Mouse (Mus musculus): ENCODE data around the gene Ptprd. TPM values are rescaled to one million over a fixed set of nuclear protein-coding genes. Genes with fewer than 3 reads are reported as not detected.

The Ptprd gene
- polyA plus RNA-seq, 2 experiments, result 48.6 to 50.4 TPM

GRCm38 (mm10) chr4:76344059-76344458 is 1867.7 kb downstream of the Ptprd start:
- Histone ChIP-seq H3K27ac (replicated peaks; ENCODE audit: low read depth, low read length) (no peak overlapping the region), H3K36me3 (ENCODE audit: control insufficient read depth, insufficient read depth, low read length) (no peaks in the 10 kb centered on the region), H3K27me3 (ENCODE audit: control insufficient read depth, insufficient read depth, low read length) (no peaks in the 10 kb centered on the region), H3K4me2 (replicated peaks; ENCODE audit: low read depth, low read length, severe bottlenecking) (no peak overlapping the region), H3K9me3 (ENCODE audit: control insufficient read depth, low read length) (no peaks in the 10 kb centered on the region), H3K4me1 (ENCODE audit: control insufficient read depth, insufficient read depth, low read length) (no peaks in the 10 kb centered on the region), H3K9ac (ENCODE audit: low read depth, low read length, severe bottlenecking) (no peak overlapping the region), H3K4me3 (replicated peaks; ENCODE audit: low read length) (no peak overlapping the region)
- DNase-seq (ENCODE audit: low spot score) (no peak), ATAC-seq (ENCODE audit: low FRiP score, low read depth) (no peak)
- WGBS, result 71% methylated on average over 3 of the region's 3 CpGs
- no peak for TF ChIP-seq POLR2A (IDR thresholded peaks at IDR 0.05; ENCODE audit: borderline replicate concordance, extremely low read depth, insufficient read depth, insufficient read length)

DNA sequence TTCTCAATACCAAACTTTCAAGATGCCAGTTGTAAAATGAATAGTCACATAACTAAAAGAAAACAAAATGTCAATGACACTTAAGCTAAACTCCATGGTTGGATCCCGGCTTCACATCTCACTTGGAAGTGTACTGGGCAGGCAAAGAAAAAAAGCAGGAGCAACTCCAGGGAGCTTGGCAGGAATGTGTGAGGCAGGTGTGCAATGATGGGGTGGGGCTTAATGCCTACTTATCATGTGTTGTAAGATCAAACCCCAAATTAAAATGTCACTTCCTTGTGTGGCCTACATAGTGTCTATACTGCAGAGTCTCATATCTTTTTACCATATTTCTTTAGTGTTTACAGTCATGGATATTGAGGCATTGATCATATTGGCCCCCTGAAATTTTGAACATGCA is 1873.8 kb downstream of the Ptprd start:
- no peak overlapping the region for H3K4me2 ChIP-seq (replicated peaks; ENCODE audit: low read depth, low read length, severe bottlenecking)
- DNase-seq (ENCODE audit: low spot score) (no peak), ATAC-seq (ENCODE audit: low FRiP score, low read depth) (no peak)
- 63% methylated on average over 1 of the region's 1 CpGs for WGBS
- no peak overlapping the region for H3K9ac ChIP-seq (ENCODE audit: low read depth, low read length, severe bottlenecking)
- no peaks in the 10 kb centered on the region for H3K36me3 ChIP-seq (ENCODE audit: control insufficient read depth, insufficient read depth, low read length)
- H3K27me3 ChIP-seq (ENCODE audit: control insufficient read depth, insufficient read depth, low read length), result no peaks in the 10 kb centered on the region
- no peaks in the 10 kb centered on the region for H3K4me1 ChIP-seq (ENCODE audit: control insufficient read depth, insufficient read depth, low read length)
- H3K9me3 ChIP-seq (ENCODE audit: control insufficient read depth, low read length), result no peaks in the 10 kb centered on the region
- TF ChIP-seq POLR2A (IDR thresholded peaks at IDR 0.05; ENCODE audit: borderline replicate concordance, extremely low read depth, insufficient read depth, insufficient read length), result no peak
- H3K4me3 ChIP-seq (replicated peaks; ENCODE audit: low read length), result no peak overlapping the region
- no peak overlapping the region for H3K27ac ChIP-seq (replicated peaks; ENCODE audit: low read depth, low read length)

- no peak for TF ChIP-seq POLR2A (IDR thresholded peaks at IDR 0.05; ENCODE audit: borderline replicate concordance, extremely low read depth, insufficient read depth, insufficient read length)
- Histone ChIP-seq H3K4me3 (replicated peaks; ENCODE audit: low read length) (0 out of 2 replicates have a peak overlapping the region, but pooled peaks have one; percentile 7), H3K36me3 (ENCODE audit: control insufficient read depth, insufficient read depth, low read length) (no peaks in the 10 kb centered on the region), H3K4me1 (ENCODE audit: control insufficient read depth, insufficient read depth, low read length) (peaks cover 17% of the 10 kb centered on the region; the same call in 1 of the 2 replicates), H3K9me3 (ENCODE audit: control insufficient read depth, low read length) (no peaks in the 10 kb centered on the region), H3K4me2 (replicated peaks; ENCODE audit: low read depth, low read length, severe bottlenecking) (peak overlapping the region; percentile 41), H3K9ac (ENCODE audit: low read depth, low read length, severe bottlenecking) (no peak overlapping the region), H3K27ac (replicated peaks; ENCODE audit: low read depth, low read length) (no peak overlapping the region), H3K27me3 (ENCODE audit: control insufficient read depth, insufficient read depth, low read length) (no peaks in the 10 kb centered on the region)
- 21% methylated on average over 11 of the region's 11 CpGs for WGBS
- DNase-seq (ENCODE audit: low spot score) (no peak), ATAC-seq (ENCODE audit: low FRiP score, low read depth) (peak; percentile 6; the same call in 1 of the 2 replicates)
Measured at GRCm38 (mm10) chr4:76327346-76327745, 1884.4 kb downstream of the Ptprd start.

DNA sequence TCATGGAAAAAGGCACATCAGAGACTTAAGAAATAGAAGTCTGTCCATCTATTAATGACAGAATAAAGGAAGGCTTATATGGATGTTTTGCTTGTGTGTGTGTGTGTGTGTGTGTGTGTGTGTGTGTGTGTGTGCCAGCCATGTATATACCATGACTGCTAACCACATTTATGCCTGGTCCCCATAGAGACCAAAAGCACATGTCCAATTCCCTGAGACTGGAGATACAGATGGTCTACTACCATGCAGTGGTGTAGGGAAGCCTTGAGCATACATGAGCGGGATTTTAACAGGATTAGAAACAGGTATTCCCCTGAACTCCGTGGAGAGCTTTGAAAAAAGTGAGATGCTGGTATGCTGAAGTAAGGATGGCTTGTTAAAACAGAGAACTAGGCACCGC is 1886.1 kb downstream of the Ptprd start:
- Histone ChIP-seq H3K36me3 (ENCODE audit: control insufficient read depth, insufficient read depth, low read length) (no peaks in the 10 kb centered on the region), H3K27me3 (ENCODE audit: control insufficient read depth, insufficient read depth, low read length) (no peaks in the 10 kb centered on the region), H3K4me1 (ENCODE audit: control insufficient read depth, insufficient read depth, low read length) (peaks cover 18% of the 10 kb centered on the region; the same call in 1 of the 2 replicates), H3K4me2 (replicated peaks; ENCODE audit: low read depth, low read length, severe bottlenecking) (no peak overlapping the region), H3K27ac (replicated peaks; ENCODE audit: low read depth, low read length) (no peak overlapping the region), H3K9ac (ENCODE audit: low read depth, low read length, severe bottlenecking) (no peak overlapping the region), H3K4me3 (replicated peaks; ENCODE audit: low read length) (no peak overlapping the region), H3K9me3 (ENCODE audit: control insufficient read depth, low read length) (no peaks in the 10 kb centered on the region)
- ATAC-seq (ENCODE audit: low FRiP score, low read depth) (no peak), DNase-seq (ENCODE audit: low spot score) (no peak)
- TF ChIP-seq POLR2A (IDR thresholded peaks at IDR 0.05; ENCODE audit: borderline replicate concordance, extremely low read depth, insufficient read depth, insufficient read length), result no peak
- WGBS, result 79% methylated on average over 3 of the region's 3 CpGs

GRCm38 (mm10) chr4:76324928-76325327 is 1886.8 kb downstream of the Ptprd start:
- DNase-seq (ENCODE audit: low spot score), result no peak
- Histone ChIP-seq H3K36me3 (ENCODE audit: control insufficient read depth, insufficient read depth, low read length) (no peaks in the 10 kb centered on the region), H3K27me3 (ENCODE audit: control insufficient read depth, insufficient read depth, low read length) (no peaks in the 10 kb centered on the region), H3K27ac (replicated peaks; ENCODE audit: low read depth, low read length) (no peak overlapping the region), H3K4me3 (replicated peaks; ENCODE audit: low read length) (no peak overlapping the region), H3K9me3 (ENCODE audit: control insufficient read depth, low read length) (no peaks in the 10 kb centered on the region), H3K4me1 (ENCODE audit: control insufficient read depth, insufficient read depth, low read length) (peaks cover 20% of the 10 kb centered on the region; the same call in 1 of the 2 replicates), H3K9ac (ENCODE audit: low read depth, low read length, severe bottlenecking) (no peak overlapping the region), H3K4me2 (replicated peaks; ENCODE audit: low read depth, low read length, severe bottlenecking) (no peak overlapping the region)
- 68% methylated on average over 10 of the region's 10 CpGs for WGBS
- no peak for ATAC-seq (ENCODE audit: low FRiP score, low read depth)
- no peak for TF ChIP-seq POLR2A (IDR thresholded peaks at IDR 0.05; ENCODE audit: borderline replicate concordance, extremely low read depth, insufficient read depth, insufficient read length)

DNA sequence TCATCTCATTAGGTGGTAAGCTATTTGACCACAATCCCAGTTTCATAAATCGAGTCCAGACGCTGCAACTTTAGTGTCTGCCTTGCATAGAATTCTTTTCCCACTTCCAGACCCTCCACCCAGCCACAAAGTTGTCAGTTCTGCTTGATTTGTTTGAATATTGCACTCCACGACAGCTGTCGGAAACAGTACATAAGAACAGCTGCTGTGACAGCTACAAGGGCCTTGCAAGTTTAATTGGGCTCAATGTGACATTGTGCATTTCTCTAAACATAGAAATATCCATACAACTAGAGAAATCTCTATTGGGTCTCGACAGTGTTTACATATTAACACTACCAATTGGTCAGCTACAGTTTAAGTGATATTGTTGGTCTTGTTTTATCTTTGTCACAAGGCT is 1887.3 kb downstream of the Ptprd start:
- WGBS, result 43% methylated on average over 5 of the region's 5 CpGs
- no peak overlapping the region for H3K27ac ChIP-seq (replicated peaks; ENCODE audit: low read depth, low read length)
- H3K27me3 ChIP-seq (ENCODE audit: control insufficient read depth, insufficient read depth, low read length), result no peaks in the 10 kb centered on the region
- no peaks in the 10 kb centered on the region for H3K9me3 ChIP-seq (ENCODE audit: control insufficient read depth, low read length)
- DNase-seq (ENCODE audit: low spot score) (peak; percentile 42), ATAC-seq (ENCODE audit: low FRiP score, low read depth) (0 out of 2 replicates have a peak, but pooled peaks have one; percentile 48)
- no peak overlapping the region for H3K4me3 ChIP-seq (replicated peaks; ENCODE audit: low read length)
- peaks cover 23% of the 10 kb centered on the region; the same call in 1 of the 2 replicates for H3K4me1 ChIP-seq (ENCODE audit: control insufficient read depth, insufficient read depth, low read length)
- no peak for TF ChIP-seq POLR2A (IDR thresholded peaks at IDR 0.05; ENCODE audit: borderline replicate concordance, extremely low read depth, insufficient read depth, insufficient read length)
- H3K9ac ChIP-seq (ENCODE audit: low read depth, low read length, severe bottlenecking), result no peak overlapping the region
- no peaks in the 10 kb centered on the region for H3K36me3 ChIP-seq (ENCODE audit: control insufficient read depth, insufficient read depth, low read length)
- H3K4me2 ChIP-seq (replicated peaks; ENCODE audit: low read depth, low read length, severe bottlenecking), result no peak overlapping the region
